In the genomic region with DNA sequence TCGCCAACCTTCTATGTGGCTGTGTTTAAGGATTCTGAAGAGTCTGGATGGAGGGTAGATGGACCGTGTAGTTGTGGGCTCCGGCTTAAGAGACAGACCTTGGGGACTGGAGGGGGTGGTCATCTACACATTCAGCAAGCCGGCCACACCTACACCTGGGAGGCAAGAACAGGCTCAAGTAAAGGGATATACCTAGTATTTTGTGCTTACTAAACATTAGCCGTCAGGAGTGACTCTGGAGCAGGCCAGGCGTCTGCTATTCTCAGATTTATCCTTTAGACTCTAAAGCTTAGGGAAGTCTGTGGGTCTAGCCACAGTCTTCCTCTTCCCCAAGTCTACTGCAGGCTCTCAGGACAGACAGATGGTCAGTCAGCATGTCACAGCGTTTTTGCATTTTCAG, we compare ENCODE assay signal across 9 mouse cellular contexts. TPM values are rescaled to one million over a fixed set of nuclear protein-coding genes. Genes with fewer than 3 reads are reported as not detected.
DNase-seq lines count a peak whose midpoint lies in the region; ATAC-seq and TF ChIP-seq lines count a peak whose summit lies in the region.
"Had no signal": no experiment of that assay in that cellular context is flagged by ENCODE, and none has a peak within 500 bp of the region (broad histone marks: within the 10 kb centered on the region; RNA-seq: fewer than 3 reads in every experiment).

No protein-coding gene starts in this region.

- no peak for TF ChIP-seq CTCF in layer of hippocampus, adult 2 months (conservative IDR thresholded peaks at IDR 0.05)
- no peak for TF ChIP-seq CTCF in intestine, postnatal 0 days (IDR thresholded peaks at IDR 0.05; ENCODE audit: low read depth)

- H3K4me1 ChIP-seq in embryonic facial prominence, embryonic 11.5 days (ENCODE audit: control insufficient read depth, insufficient read depth, low read length), result 0 out of 2 replicates have a peak, but pooled peaks cover 4% of the 10 kb centered on the region
- H3K4me1 ChIP-seq in intestine, postnatal 0 days (replicated peaks; ENCODE audit: control insufficient read depth, insufficient read depth, low read length), result peaks cover 10% of the 10 kb centered on the region; the same call in 1 of the 2 replicates
- H3K4me1 ChIP-seq in neural tube, embryonic 13.5 days (replicated peaks), result peaks cover 31% of the 10 kb centered on the region

- no peak for DNase-seq in layer of hippocampus, adult 2 months (ENCODE audit: low spot score in 2 of 2)
- no peak for DNase-seq in layer of hippocampus, adult 9-11 months
- DNase-seq in embryonic facial prominence, embryonic 11.5 days (ENCODE audit: low spot score), result no peak
- no peak for DNase-seq in MN1 (ENCODE audit: low spot score)

- H3K9ac ChIP-seq in embryonic facial prominence, embryonic 11.5 days (replicated peaks; ENCODE audit: low read length), result peak overlapping the region; percentile 73
- peak overlapping the region; percentile 75 for H3K9ac ChIP-seq in intestine, postnatal 0 days (ENCODE audit: low read depth, low read length)
- H3K9ac ChIP-seq in neural tube, embryonic 13.5 days, result peak overlapping the region; percentile 92

- no peaks in the 10 kb centered on the region for H3K36me3 ChIP-seq in embryonic facial prominence, embryonic 11.5 days (replicated peaks; ENCODE audit: control insufficient read depth, insufficient read depth, low read depth, low read length)
- H3K36me3 ChIP-seq in intestine, postnatal 0 days (ENCODE audit: control insufficient read depth, insufficient read depth), result peaks cover 18% of the 10 kb centered on the region
- H3K36me3 ChIP-seq in neural tube, embryonic 13.5 days, result peaks cover 24% of the 10 kb centered on the region

- no peaks in the 10 kb centered on the region for H3K27me3 ChIP-seq in embryonic facial prominence, embryonic 11.5 days (ENCODE audit: control insufficient read depth, insufficient read depth, low read length)
- H3K27me3 ChIP-seq in intestine, postnatal 0 days (replicated peaks; ENCODE audit: control insufficient read depth, insufficient read depth, low read length), result no peaks in the 10 kb centered on the region
- no peaks in the 10 kb centered on the region for H3K27me3 ChIP-seq in neural tube, embryonic 13.5 days

- 27% methylated on average over 7 of the region's 7 CpGs for WGBS in embryonic facial prominence, embryonic 11.5 days
- 12% methylated on average over 7 of the region's 7 CpGs for WGBS in intestine, postnatal 0 days
- 36% methylated on average over 7 of the region's 7 CpGs for WGBS in neural tube, embryonic 13.5 days

- no peaks in the 10 kb centered on the region for H3K9me3 ChIP-seq in embryonic facial prominence, embryonic 11.5 days (replicated peaks; ENCODE audit: control insufficient read depth, low read length)
- H3K9me3 ChIP-seq in intestine, postnatal 0 days (ENCODE audit: control insufficient read depth), result no peaks in the 10 kb centered on the region
- H3K9me3 ChIP-seq in neural tube, embryonic 13.5 days, result no peaks in the 10 kb centered on the region

- H3K4me3 ChIP-seq in layer of hippocampus, adult 2 months, result peak overlapping the region; percentile 97
- H3K4me3 ChIP-seq in embryonic facial prominence, embryonic 11.5 days (ENCODE audit: low read depth, low read length), result peak overlapping the region; percentile 70
- H3K4me3 ChIP-seq in intestine, postnatal 0 days (ENCODE audit: low read depth, low read length), result peak overlapping the region; percentile 76
- H3K4me3 ChIP-seq in neural tube, embryonic 13.5 days, result peak overlapping the region; percentile 73

- H3K4me2 ChIP-seq in embryonic facial prominence, embryonic 11.5 days (ENCODE audit: low read depth, low read length), result peak overlapping the region; percentile 66
- peak overlapping the region; percentile 70 for H3K4me2 ChIP-seq in intestine, postnatal 0 days (replicated peaks; ENCODE audit: low read depth)
- peak overlapping the region; percentile 69 for H3K4me2 ChIP-seq in neural tube, embryonic 13.5 days

- no peak for ATAC-seq in embryonic facial prominence, embryonic 11.5 days (replicated peaks; ENCODE audit: insufficient number of reproducible peaks, low FRiP score, low TSS enrichment, low read depth)
- ATAC-seq in intestine, postnatal 0 days, result no peak
- peak; percentile 9; the same call in 1 of the 2 replicates for ATAC-seq in neural tube, embryonic 13.5 days (ENCODE audit: low read depth)
- no peak; the same call in 1 of the 2 replicates for ATAC-seq in frontal cortex, adult (ENCODE audit: low TSS enrichment)
- no peak for ATAC-seq in inflammation-experienced regulatory T-cells, adult 6 months

- peak overlapping the region; percentile 91 for H3K27ac ChIP-seq in layer of hippocampus, adult 2 months
- no peak overlapping the region for H3K27ac ChIP-seq in embryonic facial prominence, embryonic 11.5 days (replicated peaks; ENCODE audit: low read depth, low read length)
- no peak overlapping the region for H3K27ac ChIP-seq in intestine, postnatal 0 days (ENCODE audit: low read depth, low read length)
- peak overlapping the region; percentile 78; the same call in 1 of the 2 replicates for H3K27ac ChIP-seq in neural tube, embryonic 13.5 days (replicated peaks)

RNA-seq across cellular contexts. Expression of a gene that starts 2.9 kb away (rescaled TPM):
- total RNA-seq in layer of hippocampus, adult 2 months (2021), result 10 to 100 TPM; 36.3 TPM
- polyA plus RNA-seq in embryonic facial prominence, embryonic 11.5 days (2014; fragmentation: Nextera tagmentation; extraction: Ambion mirVana), result 152 and 168 TPM in 2 replicates
- 125 and 126 TPM in 2 replicates for polyA plus RNA-seq in intestine, postnatal 0 days (2015; fragmentation: Nextera tagmentation; extraction: Ambion mirVana)
- 181 and 190 TPM in 2 replicates for polyA plus RNA-seq in neural tube, embryonic 13.5 days (2015; fragmentation: Nextera tagmentation; extraction: Ambion mirVana)
- polyA plus RNA-seq in inflammation-experienced regulatory T-cells, adult 6 months (2017; shearing (Covaris generic)), result 100 to 1,000 TPM; 144 to 205 (median 169) TPM

RNA-seq across cellular contexts. Expression of a gene that starts 49.4 kb away (rescaled TPM):
- total RNA-seq in layer of hippocampus, adult 2 months (2021), result not detected
- not detected in 2 replicates for polyA plus RNA-seq in embryonic facial prominence, embryonic 11.5 days (2014; fragmentation: Nextera tagmentation; extraction: Ambion mirVana)
- polyA plus RNA-seq in intestine, postnatal 0 days (2015; fragmentation: Nextera tagmentation; extraction: Ambion mirVana), result not detected in 2 replicates
- 5.9 and 8.1 TPM in 2 replicates for polyA plus RNA-seq in neural tube, embryonic 13.5 days (2015; fragmentation: Nextera tagmentation; extraction: Ambion mirVana)
- not detected for polyA plus RNA-seq in inflammation-experienced regulatory T-cells, adult 6 months (2017; shearing (Covaris generic))
- polyA plus RNA-seq: large intestine, adult 2 months had no signal

Comparison
In these comparisons a context has a peak if more than half of its experiments do, and no peak if none do; other contexts are left out.
1. H3K27ac ChIP-seq: peak in layer of hippocampus, adult 2 months (single experiment) and neural tube, embryonic 13.5 days (single experiment); none in embryonic facial prominence, embryonic 11.5 days (single experiment) and intestine, postnatal 0 days (single experiment).
2. Peak in every context shown above with its lines, with median percentiles within 50 percentile points of each other: H3K4me3 ChIP-seq, H3K4me2 ChIP-seq and H3K9ac ChIP-seq.